Mouse (Mus musculus): Measurements from ENCODE around the gene Kcnf1. TPM values are rescaled to one million over a fixed set of nuclear protein-coding genes. Genes with fewer than 3 reads are reported as not detected.
A peak's percentile ranks its signal among the peaks of the same experiment; 100 is the strongest.

The Kcnf1 gene
- 0.31 and 0.54 TPM in 2 replicates for polyA plus RNA-seq (2014; fragmentation: Nextera tagmentation; extraction: Ambion mirVana)

GRCm38 (mm10) chr12:17176757-17177092, at the start of gene Kcnf1:
Gene Kcnf1, minus strand, starts transcription at chr12:17176888.
- H3K4me3 ChIP-seq (ENCODE audit: low read depth, low read length) = peak within 1 kb of the TSS; percentile 50
- DNase-seq (ENCODE audit: low spot score, missing footprints) (no peak), ATAC-seq (ENCODE audit: low FRiP score) (no peak)
- no peaks in the 10 kb centered on the region for H3K36me3 ChIP-seq (ENCODE audit: control insufficient read depth, insufficient read depth, low read length)
- H3K27me3 ChIP-seq (ENCODE audit: control insufficient read depth, insufficient read depth, low read length) = peaks cover 23% of the 10 kb centered on the region
- WGBS = 6% methylated on average over 4 of the region's 4 CpGs
- peak within 1 kb of the TSS; percentile 98 for H3K4me2 ChIP-seq
- peaks cover 2% of the 10 kb centered on the region; the same call in 1 of the 2 replicates for H3K4me1 ChIP-seq (ENCODE audit: control insufficient read depth, insufficient read depth, low read length)
- no peaks in the 10 kb centered on the region for H3K9me3 ChIP-seq (ENCODE audit: control insufficient read depth, low read length)
- H3K27ac ChIP-seq (ENCODE audit: low read depth, low read length) = no peak within 1 kb of the TSS
- H3K9ac ChIP-seq (ENCODE audit: low read length) = peak within 1 kb of the TSS; percentile 71

- Histone ChIP-seq H3K9ac (ENCODE audit: low read length) (no peak overlapping the region), H3K4me2 (no peak overlapping the region), H3K4me1 (ENCODE audit: control insufficient read depth, insufficient read depth, low read length) (no peaks in the 10 kb centered on the region), H3K4me3 (ENCODE audit: low read depth, low read length) (no peak overlapping the region), H3K9me3 (ENCODE audit: control insufficient read depth, low read length) (no peaks in the 10 kb centered on the region), H3K36me3 (ENCODE audit: control insufficient read depth, insufficient read depth, low read length) (no peaks in the 10 kb centered on the region), H3K27ac (ENCODE audit: low read depth, low read length) (no peak overlapping the region), H3K27me3 (ENCODE audit: control insufficient read depth, insufficient read depth, low read length) (no peaks in the 10 kb centered on the region)
- peak; percentile 26 for DNase-seq (ENCODE audit: low spot score, missing footprints)
- ATAC-seq (ENCODE audit: low FRiP score) = no peak
- 86% methylated on average over 5 of the region's 5 CpGs for WGBS
These were observed 48.3 kb upstream of the Kcnf1 start for GRCm38 (mm10) chr12:17225012-17225411.

- WGBS = 82% methylated on average over 3 of the region's 3 CpGs
- H3K27me3 ChIP-seq (ENCODE audit: control insufficient read depth, insufficient read depth, low read length) = no peaks in the 10 kb centered on the region
- ATAC-seq (ENCODE audit: low FRiP score) = no peak
These were observed 46.4 kb upstream of the Kcnf1 start for GRCm38 (mm10) chr12:17223050-17223449.

GRCm38 (mm10) chr12:17221891-17222428, 45.3 kb upstream of the Kcnf1 start:
- Histone ChIP-seq H3K4me1 (ENCODE audit: control insufficient read depth, insufficient read depth, low read length) (no peaks in the 10 kb centered on the region), H3K27me3 (ENCODE audit: control insufficient read depth, insufficient read depth, low read length) (no peaks in the 10 kb centered on the region), H3K36me3 (ENCODE audit: control insufficient read depth, insufficient read depth, low read length) (no peaks in the 10 kb centered on the region), H3K9ac (ENCODE audit: low read length) (no peak overlapping the region), H3K27ac (ENCODE audit: low read depth, low read length) (no peak overlapping the region), H3K4me3 (ENCODE audit: low read depth, low read length) (no peak overlapping the region), H3K9me3 (ENCODE audit: control insufficient read depth, low read length) (no peaks in the 10 kb centered on the region), H3K4me2 (no peak overlapping the region)
- DNase-seq (ENCODE audit: low spot score, missing footprints) (peak; percentile 87), ATAC-seq (ENCODE audit: low FRiP score) (no peak)
- WGBS = 50% methylated on average over 5 of the region's 5 CpGs

More at GRCm38 (mm10) chr12:17223050-17223449, 46.4 kb upstream of the Kcnf1 start:
- no peaks in the 10 kb centered on the region for H3K36me3 ChIP-seq (ENCODE audit: control insufficient read depth, insufficient read depth, low read length)
- H3K4me1 ChIP-seq (ENCODE audit: control insufficient read depth, insufficient read depth, low read length) = no peaks in the 10 kb centered on the region
- H3K4me3 ChIP-seq (ENCODE audit: low read depth, low read length) = no peak overlapping the region
- H3K27ac ChIP-seq (ENCODE audit: low read depth, low read length) = no peak overlapping the region
- peak; percentile 2 for DNase-seq (ENCODE audit: low spot score, missing footprints)
- no peaks in the 10 kb centered on the region for H3K9me3 ChIP-seq (ENCODE audit: control insufficient read depth, low read length)
- no peak overlapping the region for H3K4me2 ChIP-seq
- H3K9ac ChIP-seq (ENCODE audit: low read length) = no peak overlapping the region

GRCm38 (mm10) chr12:17220631-17221030, 43.9 kb upstream of the Kcnf1 start:
- ATAC-seq (ENCODE audit: low FRiP score) (no peak), DNase-seq (ENCODE audit: low spot score, missing footprints) (no peak)
- H3K4me3 ChIP-seq (ENCODE audit: low read depth, low read length) = no peak overlapping the region
- no peaks in the 10 kb centered on the region for H3K27me3 ChIP-seq (ENCODE audit: control insufficient read depth, insufficient read depth, low read length)
- H3K4me1 ChIP-seq (ENCODE audit: control insufficient read depth, insufficient read depth, low read length) = no peaks in the 10 kb centered on the region
- H3K9me3 ChIP-seq (ENCODE audit: control insufficient read depth, low read length) = no peaks in the 10 kb centered on the region
- 74% methylated on average over 5 of the region's 5 CpGs for WGBS
- H3K9ac ChIP-seq (ENCODE audit: low read length) = no peak overlapping the region
- no peak overlapping the region for H3K27ac ChIP-seq (ENCODE audit: low read depth, low read length)
- no peaks in the 10 kb centered on the region for H3K36me3 ChIP-seq (ENCODE audit: control insufficient read depth, insufficient read depth, low read length)
- H3K4me2 ChIP-seq = no peak overlapping the region

GRCm38 (mm10) chr12:17219107-17219506, 42.4 kb upstream of the Kcnf1 start:
- H3K4me2 ChIP-seq = no peak overlapping the region
- H3K27me3 ChIP-seq (ENCODE audit: control insufficient read depth, insufficient read depth, low read length) = no peaks in the 10 kb centered on the region
- no peak for DNase-seq (ENCODE audit: low spot score, missing footprints)
- no peaks in the 10 kb centered on the region for H3K9me3 ChIP-seq (ENCODE audit: control insufficient read depth, low read length)
- H3K27ac ChIP-seq (ENCODE audit: low read depth, low read length) = no peak overlapping the region
- no peak for ATAC-seq (ENCODE audit: low FRiP score)
- no peak overlapping the region for H3K9ac ChIP-seq (ENCODE audit: low read length)
- no peak overlapping the region for H3K4me3 ChIP-seq (ENCODE audit: low read depth, low read length)
- H3K36me3 ChIP-seq (ENCODE audit: control insufficient read depth, insufficient read depth, low read length) = no peaks in the 10 kb centered on the region
- WGBS = 82% methylated on average over 4 of the region's 4 CpGs
- no peaks in the 10 kb centered on the region for H3K4me1 ChIP-seq (ENCODE audit: control insufficient read depth, insufficient read depth, low read length)

- DNase-seq (ENCODE audit: low spot score, missing footprints) (no peak), ATAC-seq (ENCODE audit: low FRiP score) (no peak)
- Histone ChIP-seq H3K9ac (ENCODE audit: low read length) (no peak overlapping the region), H3K9me3 (ENCODE audit: control insufficient read depth, low read length) (no peaks in the 10 kb centered on the region), H3K27ac (ENCODE audit: low read depth, low read length) (no peak overlapping the region), H3K36me3 (ENCODE audit: control insufficient read depth, insufficient read depth, low read length) (no peaks in the 10 kb centered on the region), H3K4me1 (ENCODE audit: control insufficient read depth, insufficient read depth, low read length) (no peaks in the 10 kb centered on the region), H3K4me2 (no peak overlapping the region), H3K27me3 (ENCODE audit: control insufficient read depth, insufficient read depth, low read length) (no peaks in the 10 kb centered on the region), H3K4me3 (ENCODE audit: low read depth, low read length) (no peak overlapping the region)
- WGBS = 61% methylated on average over 8 of the region's 8 CpGs
These were observed 41.7 kb upstream of the Kcnf1 start for GRCm38 (mm10) chr12:17218390-17218789.

GRCm38 (mm10) chr12:17215751-17216150, 39.1 kb upstream of the Kcnf1 start:
- no peak for ATAC-seq (ENCODE audit: low FRiP score)
- no peaks in the 10 kb centered on the region for H3K9me3 ChIP-seq (ENCODE audit: control insufficient read depth, low read length)
- no peaks in the 10 kb centered on the region for H3K36me3 ChIP-seq (ENCODE audit: control insufficient read depth, insufficient read depth, low read length)
- H3K27me3 ChIP-seq (ENCODE audit: control insufficient read depth, insufficient read depth, low read length) = no peaks in the 10 kb centered on the region
- H3K4me3 ChIP-seq (ENCODE audit: low read depth, low read length) = no peak overlapping the region
- no peaks in the 10 kb centered on the region for H3K4me1 ChIP-seq (ENCODE audit: control insufficient read depth, insufficient read depth, low read length)
- H3K27ac ChIP-seq (ENCODE audit: low read depth, low read length) = no peak overlapping the region
- DNase-seq (ENCODE audit: low spot score, missing footprints) = no peak
- H3K4me2 ChIP-seq = no peak overlapping the region
- WGBS = 96% methylated on average over 7 of the region's 7 CpGs
- no peak overlapping the region for H3K9ac ChIP-seq (ENCODE audit: low read length)

- no peak overlapping the region for H3K27ac ChIP-seq (ENCODE audit: low read depth, low read length)
- DNase-seq (ENCODE audit: low spot score, missing footprints) = peak; percentile 85
- peak; percentile 55 for ATAC-seq (ENCODE audit: low FRiP score)
- H3K9ac ChIP-seq (ENCODE audit: low read length) = no peak overlapping the region
- H3K4me3 ChIP-seq (ENCODE audit: low read depth, low read length) = no peak overlapping the region
- no peaks in the 10 kb centered on the region for H3K9me3 ChIP-seq (ENCODE audit: control insufficient read depth, low read length)
- no peaks in the 10 kb centered on the region for H3K27me3 ChIP-seq (ENCODE audit: control insufficient read depth, insufficient read depth, low read length)
- H3K4me2 ChIP-seq = no peak overlapping the region
- no peaks in the 10 kb centered on the region for H3K36me3 ChIP-seq (ENCODE audit: control insufficient read depth, insufficient read depth, low read length)
- H3K4me1 ChIP-seq (ENCODE audit: control insufficient read depth, insufficient read depth, low read length) = 0 out of 2 replicates have a peak, but pooled peaks cover 3% of the 10 kb centered on the region
- WGBS = 61% methylated on average over 13 of the region's 13 CpGs
These were observed 26.0 kb upstream of the Kcnf1 start for GRCm38 (mm10) chr12:17202492-17203322.

Measured in midbrain, embryonic 11.5 days (tissue).